Mouse (Mus musculus) MN1 (cell line): ENCODE data around the gene Ccser2.

Source experiments
- DNase-seq: peaks from one replicate; pipeline ENCODE4 v3.0.0-alpha.2; 2016; ENCODE audit warnings: low spot score

The Ccser2 gene

GRCm38 (mm10) chr14:36868769-36869362 lies 99.7 kb downstream of the Ccser2 start:
- DNase-seq = no peak

DNA sequence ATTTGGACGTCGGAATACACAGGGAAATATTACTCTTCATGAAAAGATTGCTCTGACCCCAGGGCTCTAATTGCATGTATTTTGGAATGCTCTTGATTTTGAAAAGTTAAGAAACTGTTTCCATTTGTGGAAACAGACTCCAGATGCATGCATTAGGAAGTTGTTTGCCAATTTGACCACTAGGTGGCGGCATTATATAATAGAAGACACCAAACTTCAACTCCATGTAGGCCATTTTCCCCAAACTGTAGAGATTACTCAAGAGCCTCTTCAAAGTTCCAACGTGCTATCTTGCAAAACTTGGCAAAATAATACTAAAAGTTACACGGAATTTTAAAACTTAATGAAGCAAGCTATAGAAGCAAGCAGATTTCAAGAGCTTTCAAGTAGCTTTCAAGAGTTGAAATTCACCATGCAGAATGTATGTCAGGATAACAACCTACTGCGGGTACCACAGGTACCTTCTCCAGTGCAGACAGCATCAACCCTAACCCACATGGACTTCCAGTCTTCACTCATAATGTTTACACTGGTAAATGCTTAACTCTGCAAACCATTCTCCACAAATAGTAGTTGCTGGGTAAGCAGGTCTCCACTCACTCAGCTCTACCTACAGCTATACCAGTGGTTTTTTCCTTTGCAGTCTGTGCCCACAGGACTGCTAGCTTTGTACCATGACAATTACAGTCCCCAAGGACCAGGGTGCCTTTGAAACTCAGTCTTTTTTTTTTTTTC lies 101.4 kb downstream of the Ccser2 start:
- DNase-seq = peak; percentile 68

- DNase-seq = peak; percentile 91
Measured at GRCm38 (mm10) chr14:36863877-36864489, 104.6 kb downstream of the Ccser2 start.

GRCm38 (mm10) chr14:36862387-36862786 lies 106.2 kb downstream of the Ccser2 start:
- DNase-seq = peak; percentile 65

DNA sequence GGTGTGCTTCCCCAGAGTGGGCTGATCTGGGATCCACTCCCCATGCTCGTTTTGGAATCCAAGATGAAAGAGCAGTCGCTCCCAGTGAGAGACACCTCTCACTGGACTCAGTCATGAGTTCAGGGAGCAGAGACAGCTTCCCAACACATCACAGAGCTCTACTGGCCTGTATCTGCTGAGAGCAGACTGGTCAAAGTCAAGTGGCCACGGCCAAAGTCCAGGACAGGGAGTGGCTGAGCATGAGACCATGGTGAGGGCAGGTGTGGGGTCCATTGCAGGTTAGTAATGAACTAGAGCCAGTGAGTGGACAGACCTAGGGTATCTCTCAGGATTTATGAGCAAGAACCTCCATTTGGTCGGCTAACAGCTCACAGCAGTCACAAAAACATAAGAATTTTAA lies 109.6 kb downstream of the Ccser2 start:
- DNase-seq = no peak

GRCm38 (mm10) chr14:36852972-36853371 lies 115.6 kb downstream of the Ccser2 start:
- DNase-seq = no peak

- DNase-seq = no peak
Measured at GRCm38 (mm10) chr14:36848860-36849259, 119.7 kb downstream of the Ccser2 start.
